Mouse (Mus musculus) forebrain, postnatal 0 days (tissue): ENCODE measurements around the gene Lrrc36. TPM values are rescaled to one million over a fixed set of nuclear protein-coding genes. Genes with fewer than 3 reads are reported as not detected.

Experiments
- ATAC-seq: fragments of 200-750 bp; cut with Nextera tagmentation; 2 replicates; pipeline ENCODE4 v1.8.0; 2017; ENCODE audit warnings: mild to moderate bottlenecking, moderate library complexity
- DNase-seq: peaks from one replicate; pipeline ENCODE4 v3.0.0-alpha.2; 2015
- H3K27ac ChIP-seq: fragments of 300-500 bp; sonication (generic); 2 replicates; pipeline ENCODE4 v1.5.1; 2014; ENCODE audit warnings: low read depth, mild to moderate bottlenecking, antibody characterized with exemption, low read length, moderate library complexity, mixed read lengths
- H3K27me3 ChIP-seq: fragments of 300-500 bp; sonication (generic); 2 replicates; pipeline ENCODE4 v1.6.1; 2014; ENCODE audit warnings: mild to moderate bottlenecking, low read length, mixed read lengths; ENCODE audit not compliant: insufficient read depth
- H3K36me3 ChIP-seq: fragments of 300-500 bp; sonication (generic); 2 replicates; pipeline ENCODE4 v1.6.1; 2014; ENCODE audit warnings: mild to moderate bottlenecking, moderate library complexity; ENCODE audit not compliant: insufficient read depth
- H3K4me1 ChIP-seq: fragments of 300-500 bp; sonication (generic); 2 replicates; pipeline ENCODE4 v1.6.1; 2014; ENCODE audit warnings: antibody characterized with exemption; ENCODE audit not compliant: insufficient read depth
- H3K4me2 ChIP-seq: fragments of 300-500 bp; sonication (generic); 2 replicates; pipeline ENCODE4 v1.6.1; 2014; ENCODE audit warnings: low read depth, mild to moderate bottlenecking, moderate library complexity
- H3K4me3 ChIP-seq: fragments of 300-500 bp; sonication (generic); 2 replicates; pipeline ENCODE4 v1.5.1; 2014; ENCODE audit warnings: low read depth, low read length, mixed read lengths
- H3K9ac ChIP-seq: fragments of 300-500 bp; sonication (generic); 2 replicates; pipeline ENCODE4 v1.6.1; 2014; ENCODE audit warnings: mild to moderate bottlenecking
- H3K9me3 ChIP-seq: fragments of 300-500 bp; sonication (generic); 2 replicates; pipeline ENCODE4 v1.6.1; 2016; ENCODE audit warnings: low read length
- CTCF ChIP-seq: sonication (generic); IDR thresholded peaks from 2 replicates; pipeline ENCODE4 v1.5.1; 2016; ENCODE audit warnings: antibody characterized with exemption, control low read depth, low read depth
- WGBS: fragments of 180-500 bp; shearing (Covaris S2); extraction: QIAGEN DNeasy Blood & Tissue Kit; methylation state at CpG from one replicate; pipeline ENCODE4 v1.1.7; 2014; 5-methylcytosine and 5-hydroxymethylcytosine counted together
- polyA plus RNA-seq: library from polyadenylated mRNA; unstranded; fragments of >200 nt; fragmentation: Nextera tagmentation; extraction: Ambion mirVana; gene quantifications from 2 replicates; pipeline ENCODE4 v1.2.1, GENCODE M21; 2015
- total RNA-seq: library from RNA; depleted of rRNA; stranded (reverse); fragments of >200 nt; gene quantifications from 2 replicates; pipeline ENCODE4 v1.2.3, GENCODE M21; 2014

Lrrc36 gene
- total and polyA plus RNA-seq, 2 experiments from 2014 or later, result 1.1 to 1.7 TPM

DNA sequence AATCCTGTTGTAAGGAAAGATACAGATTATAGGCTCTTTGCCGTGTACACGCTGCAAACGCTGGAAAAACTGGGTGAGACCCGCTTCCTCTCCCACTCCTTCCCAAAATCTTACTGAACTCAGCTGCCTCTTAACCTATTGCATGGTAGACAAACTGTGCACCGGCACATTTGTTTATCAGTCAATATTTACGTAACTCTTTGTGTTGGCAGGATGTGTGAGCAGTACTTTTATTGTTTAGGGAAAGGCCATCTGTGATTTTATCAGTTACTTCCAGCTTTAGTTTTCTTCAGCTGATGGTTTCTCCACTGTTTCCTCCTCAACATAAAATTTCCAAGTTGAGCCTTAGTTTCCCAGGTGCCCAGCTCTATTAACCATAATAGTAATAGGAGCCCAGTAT lies 13.5 kb downstream of the Lrrc36 start:
- H3K27me3 ChIP-seq, result no peaks in the 10 kb centered on the region
- no peak overlapping the region for H3K4me3 ChIP-seq
- H3K4me1 ChIP-seq, result no peaks in the 10 kb centered on the region
- no peak overlapping the region for H3K27ac ChIP-seq
- ATAC-seq (no peak), DNase-seq (no peak)
- WGBS, result 78% methylated on average over 6 of the region's 6 CpGs
- H3K36me3 ChIP-seq, result no peaks in the 10 kb centered on the region
- no peaks in the 10 kb centered on the region for H3K9me3 ChIP-seq
- no peak overlapping the region for H3K9ac ChIP-seq
- no peak overlapping the region for H3K4me2 ChIP-seq
- TF ChIP-seq CTCF, result no peak

DNA sequence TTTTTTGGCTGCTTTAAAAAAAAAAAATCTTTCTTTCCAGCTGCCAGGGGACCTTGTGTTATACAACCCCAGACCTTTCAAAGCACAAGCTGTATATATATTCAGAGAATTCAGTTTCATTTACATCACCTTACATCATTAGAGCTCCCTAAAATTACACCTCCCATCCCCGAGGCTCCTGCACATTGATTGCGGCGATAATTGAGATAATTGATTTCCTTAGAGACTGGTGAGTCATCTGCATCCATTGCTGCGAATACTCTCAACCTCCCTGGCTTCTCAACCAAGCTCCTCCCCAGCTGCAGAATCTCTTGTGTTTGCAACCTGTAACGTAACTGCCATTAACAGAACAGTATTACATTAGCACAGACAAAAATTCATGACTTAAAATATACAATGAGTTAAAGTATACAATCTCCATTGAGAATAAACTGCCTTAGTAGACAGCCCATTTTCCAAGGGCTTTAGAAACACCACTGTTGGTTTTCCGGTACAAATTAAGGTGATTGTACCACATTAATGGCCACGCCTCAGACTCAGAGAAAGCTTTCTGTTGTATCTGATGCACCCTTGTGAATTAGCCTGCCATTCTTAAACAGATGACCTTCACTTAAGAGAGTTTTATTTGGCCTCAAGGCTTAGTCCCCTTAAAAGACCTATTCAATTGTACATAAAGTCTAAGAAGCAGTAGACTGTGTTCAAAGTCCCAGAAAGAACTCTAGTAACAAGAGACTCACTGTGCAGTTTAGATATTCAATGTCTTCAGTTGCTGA lies 18.6 kb downstream of the Lrrc36 start:
- H3K27me3 ChIP-seq, result no peaks in the 10 kb centered on the region
- ATAC-seq, result no peak
- DNase-seq, result no peak
- no peak overlapping the region for H3K4me2 ChIP-seq
- 0 out of 2 replicates have a peak, but pooled peaks cover 10% of the 10 kb centered on the region for H3K4me1 ChIP-seq
- 30% methylated on average over 7 of the region's 7 CpGs for WGBS
- no peaks in the 10 kb centered on the region for H3K36me3 ChIP-seq
- H3K27ac ChIP-seq, result no peak overlapping the region
- H3K9ac ChIP-seq, result no peak overlapping the region
- H3K9me3 ChIP-seq, result no peaks in the 10 kb centered on the region
- no peak overlapping the region for H3K4me3 ChIP-seq
- TF ChIP-seq CTCF, result no peak

DNA sequence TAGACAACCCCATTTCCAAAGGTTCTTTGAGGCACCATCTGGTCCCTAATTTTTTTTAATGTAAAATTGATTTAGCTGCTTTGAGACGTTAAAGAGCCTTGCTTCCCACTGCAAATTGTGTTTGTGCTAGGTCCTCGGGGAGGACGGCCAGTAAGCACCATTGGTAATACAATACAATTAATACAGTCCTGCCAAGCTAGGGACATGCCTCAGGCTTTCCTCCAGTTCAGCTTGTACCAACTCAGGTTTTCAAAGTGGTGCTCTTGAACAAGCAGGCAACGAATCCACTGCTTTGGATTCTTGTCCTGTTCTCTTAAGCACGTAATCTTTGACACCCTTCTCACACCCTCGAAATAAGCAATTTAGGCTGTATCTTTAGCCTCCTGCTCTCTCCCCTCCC lies 19.6 kb downstream of the Lrrc36 start:
- H3K27me3 ChIP-seq, result no peaks in the 10 kb centered on the region
- DNase-seq, result no peak
- no peak overlapping the region for H3K4me3 ChIP-seq
- no peak overlapping the region for H3K27ac ChIP-seq
- no peak for ATAC-seq
- 0 out of 2 replicates have a peak, but pooled peaks cover 10% of the 10 kb centered on the region for H3K4me1 ChIP-seq
- H3K9me3 ChIP-seq, result no peaks in the 10 kb centered on the region
- no peaks in the 10 kb centered on the region for H3K36me3 ChIP-seq
- WGBS, result 17% methylated on average over 6 of the region's 6 CpGs
- no peak overlapping the region for H3K4me2 ChIP-seq
- no peak overlapping the region for H3K9ac ChIP-seq
- no peak for TF ChIP-seq CTCF

GRCm38 (mm10) chr8:105433511-105433910 lies 20.1 kb downstream of the Lrrc36 start:
- Histone ChIP-seq H3K27ac (no peak overlapping the region), H3K9ac (no peak overlapping the region), H3K36me3 (no peaks in the 10 kb centered on the region), H3K4me3 (no peak overlapping the region), H3K9me3 (no peaks in the 10 kb centered on the region), H3K4me2 (no peak overlapping the region), H3K27me3 (no peaks in the 10 kb centered on the region), H3K4me1 (0 out of 2 replicates have a peak, but pooled peaks cover 10% of the 10 kb centered on the region)
- peak; percentile 33 for DNase-seq
- 0 out of 2 replicates have a peak, but pooled peaks have one; percentile 16 for ATAC-seq
- TF ChIP-seq CTCF, result no peak
- WGBS, result 30% methylated on average over 5 of the region's 5 CpGs

DNA sequence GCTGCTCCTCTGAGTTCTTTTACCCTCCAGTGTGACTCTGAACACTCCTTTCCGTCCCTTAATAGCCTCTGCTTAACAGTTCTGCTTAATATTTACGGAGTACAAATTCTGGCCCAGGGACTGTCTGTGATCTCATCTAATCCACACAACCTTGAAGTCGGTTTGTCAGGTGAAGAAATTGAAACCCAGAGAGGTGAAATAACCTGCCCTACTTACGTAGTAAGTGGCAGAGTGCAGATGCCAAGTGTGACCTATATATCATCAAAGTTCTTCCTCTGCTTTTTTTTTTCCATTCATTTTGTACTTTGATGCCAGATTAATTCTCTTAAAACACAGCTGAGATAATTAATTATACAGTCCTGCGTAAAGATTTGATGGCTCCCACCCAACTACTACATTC lies 20.8 kb downstream of the Lrrc36 start:
- Histone ChIP-seq H3K4me2 (no peak overlapping the region), H3K4me1 (0 out of 2 replicates have a peak, but pooled peaks cover 10% of the 10 kb centered on the region), H3K9me3 (no peaks in the 10 kb centered on the region), H3K27ac (no peak overlapping the region), H3K36me3 (no peaks in the 10 kb centered on the region), H3K27me3 (no peaks in the 10 kb centered on the region), H3K4me3 (no peak overlapping the region), H3K9ac (no peak overlapping the region)
- TF ChIP-seq CTCF, result no peak
- DNase-seq (no peak), ATAC-seq (no peak)
- 45% methylated on average over 5 of the region's 5 CpGs for WGBS

DNA sequence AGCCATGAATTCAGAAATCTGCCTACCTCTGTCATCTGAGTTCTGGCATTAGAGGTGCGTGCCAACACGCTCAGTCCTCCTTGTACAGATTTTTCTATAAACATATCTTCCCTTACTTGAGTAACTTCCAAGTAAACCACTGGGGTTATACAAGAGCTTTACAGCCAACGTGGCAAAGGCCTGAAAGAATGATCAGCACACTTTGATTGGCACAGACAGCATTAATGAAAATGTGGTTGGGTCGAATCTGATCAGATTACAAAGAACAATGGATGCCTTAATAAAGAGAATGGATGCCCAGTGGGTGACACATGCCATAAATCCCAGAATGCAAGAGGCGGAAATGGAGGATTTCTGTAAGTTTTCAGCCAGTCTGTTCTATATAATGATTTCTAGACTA lies 22.8 kb downstream of the Lrrc36 start:
- H3K36me3 ChIP-seq, result no peaks in the 10 kb centered on the region
- no peak for DNase-seq
- ATAC-seq, result no peak
- TF ChIP-seq CTCF, result no peak
- H3K9ac ChIP-seq, result no peak overlapping the region
- no peak overlapping the region for H3K27ac ChIP-seq
- H3K9me3 ChIP-seq, result no peaks in the 10 kb centered on the region
- H3K4me2 ChIP-seq, result no peak overlapping the region
- 70% methylated on average over 5 of the region's 5 CpGs for WGBS
- no peaks in the 10 kb centered on the region for H3K27me3 ChIP-seq
- H3K4me1 ChIP-seq, result 0 out of 2 replicates have a peak, but pooled peaks cover 10% of the 10 kb centered on the region
- no peak overlapping the region for H3K4me3 ChIP-seq

DNA sequence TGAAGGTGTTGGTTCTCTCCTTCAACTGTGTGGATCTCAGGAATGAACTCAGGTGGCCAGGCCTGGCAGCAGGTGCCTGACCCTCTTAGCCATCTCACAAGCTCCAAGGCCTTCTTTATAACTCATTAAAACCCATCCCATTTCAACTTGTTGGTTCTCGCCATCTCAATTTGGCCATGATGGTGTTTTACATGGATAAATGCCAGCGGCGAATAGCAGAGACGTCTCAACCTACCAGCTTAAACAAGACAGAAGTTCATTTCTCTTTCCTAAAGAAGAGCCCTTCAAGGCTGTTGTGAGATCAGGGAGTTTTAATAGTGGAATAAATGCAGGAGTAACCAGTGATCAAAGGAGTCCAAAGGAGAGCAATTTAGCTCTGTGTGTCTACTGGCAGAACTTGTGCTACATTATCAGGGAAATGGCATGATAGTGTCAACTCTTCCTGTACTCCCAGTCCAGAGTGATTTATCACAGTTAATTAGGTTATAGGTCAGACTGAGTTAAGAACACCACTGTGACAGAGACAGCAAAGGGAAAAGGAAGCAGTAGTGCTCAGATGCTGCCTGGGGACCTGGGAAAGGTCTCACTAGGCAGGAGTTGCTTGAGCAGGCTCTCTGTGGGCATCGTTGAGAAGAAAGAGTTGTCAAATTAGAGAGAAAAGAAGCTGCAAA lies 23.8 kb downstream of the Lrrc36 start:
- Histone ChIP-seq H3K27me3 (no peaks in the 10 kb centered on the region), H3K36me3 (no peaks in the 10 kb centered on the region), H3K4me1 (0 out of 2 replicates have a peak, but pooled peaks cover 10% of the 10 kb centered on the region), H3K9me3 (no peaks in the 10 kb centered on the region), H3K27ac (no peak overlapping the region), H3K4me2 (no peak overlapping the region), H3K4me3 (no peak overlapping the region), H3K9ac (no peak overlapping the region)
- WGBS, result 84% methylated on average over 5 of the region's 5 CpGs
- no peak for TF ChIP-seq CTCF
- no peak for DNase-seq
- ATAC-seq, result no peak
